Mouse (Mus musculus): ENCODE data around the gene Dapk2.

DNA sequence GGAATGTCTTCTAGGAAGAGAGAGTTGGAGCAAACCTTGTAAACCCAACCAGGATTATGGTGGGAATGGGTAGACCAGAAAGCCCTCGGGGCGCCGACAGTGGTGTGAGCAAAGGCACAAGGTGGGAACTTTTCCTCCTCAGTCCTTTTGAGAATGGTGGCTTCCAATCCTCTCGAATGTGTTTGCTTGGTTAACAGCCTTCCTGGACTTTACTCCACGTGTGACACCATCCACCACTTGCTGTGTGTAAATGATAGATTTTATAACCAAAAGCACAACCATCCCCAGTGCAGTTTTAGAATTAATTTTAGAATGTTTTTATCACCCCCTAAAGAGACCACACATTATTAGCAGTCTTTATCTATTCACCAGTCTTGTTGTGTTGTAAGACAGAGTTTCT lies 86.1 kb downstream of the Dapk2 start:
- TF ChIP-seq CTCF (IDR thresholded peaks at IDR 0.05; ENCODE audit: low read depth) (no peak), EP300 (IDR thresholded peaks at IDR 0.05; ENCODE audit: low read depth) (no peak)

All from liver, embryonic 14.5 days (tissue).